Mouse (Mus musculus): ENCODE measurements around the gene Ikbip. TPM values are rescaled to one million over a fixed set of nuclear protein-coding genes. Genes with fewer than 3 reads are reported as not detected.
A peak's percentile ranks its signal among the peaks of the same experiment; 100 is the strongest.

Ikbip gene
- 85.9 TPM for polyA plus RNA-seq (2021)

DNA sequence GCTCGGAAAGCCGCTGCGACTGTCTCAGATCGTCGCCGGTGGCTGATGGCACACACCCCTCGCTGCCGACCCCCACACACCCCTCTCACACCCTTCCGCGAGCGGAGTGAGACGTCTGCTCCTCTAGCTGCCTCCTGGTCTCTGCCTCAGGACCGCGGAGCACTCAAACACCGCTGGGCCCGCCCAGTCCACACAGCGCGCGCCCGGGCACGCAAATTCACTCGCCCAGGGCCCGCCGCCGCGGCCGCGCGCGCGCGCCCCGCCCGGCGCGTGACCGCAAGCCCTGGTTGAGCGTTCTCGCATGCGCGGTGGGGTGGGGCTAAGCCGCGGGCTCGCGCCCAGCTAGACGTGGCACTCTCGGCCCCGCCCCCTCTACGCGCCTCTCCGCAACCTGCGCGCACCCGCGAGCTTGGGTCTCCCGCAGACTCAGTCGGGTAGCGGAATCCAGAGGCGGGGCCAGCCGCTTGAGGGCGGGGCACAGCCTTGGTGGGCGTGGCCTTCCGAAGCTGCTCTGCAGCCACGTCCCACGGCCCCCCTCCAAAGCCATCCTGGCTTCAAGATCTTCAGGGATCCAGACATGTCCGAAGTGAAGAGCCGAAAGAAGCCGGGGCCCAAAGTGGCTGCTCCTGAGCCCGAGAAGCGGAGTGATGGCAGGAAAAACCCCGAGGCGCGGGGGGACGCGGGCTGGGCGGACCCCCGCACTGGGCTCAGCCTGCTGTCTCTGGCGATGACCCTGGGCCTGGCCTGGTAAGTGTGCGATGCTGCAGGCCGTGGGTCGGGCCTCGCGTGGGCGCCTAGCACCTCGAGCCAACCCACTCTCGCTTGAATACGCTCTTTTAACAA, at the start of gene Ikbip, which contains the start of gene Apaf1:
Gene Ikbip, plus strand, starts transcription at position 391 of the 843 bp plus-strand sequence.
Gene Apaf1, minus strand, starts transcription at position 221 of the 843 bp plus-strand sequence.
- ChIA-PET POLR2A (interaction anchor here (1.1 to 1.2 kb wide), 2 partner anchors 10 to 71 kb away, joined by 3 read pairs; no protein-coding TSS in a partner anchor), CTCF (interaction anchor here (0.9 to 1.5 kb wide), 4 partner anchors 20 to 161 kb away, joined by 3 read pairs; no protein-coding TSS in a partner anchor)
- peak; percentile 86 for DNase-seq (ENCODE audit: low read depth, low spot score)
- ATAC-seq: peak; percentile 89
- no peak for TF ChIP-seq CTCF (IDR thresholded peaks at IDR 0.05)
- in situ Hi-C loops (cut with MboI; ENCODE audit: low pct_unique_long_range_greater_than_20kb): loop anchor here (5.0 kb wide), 1 partner anchor 60 kb away; no protein-coding TSS in a partner anchor
- H3K27me3 ChIP-seq: no peaks in the 10 kb centered on the region

DNA sequence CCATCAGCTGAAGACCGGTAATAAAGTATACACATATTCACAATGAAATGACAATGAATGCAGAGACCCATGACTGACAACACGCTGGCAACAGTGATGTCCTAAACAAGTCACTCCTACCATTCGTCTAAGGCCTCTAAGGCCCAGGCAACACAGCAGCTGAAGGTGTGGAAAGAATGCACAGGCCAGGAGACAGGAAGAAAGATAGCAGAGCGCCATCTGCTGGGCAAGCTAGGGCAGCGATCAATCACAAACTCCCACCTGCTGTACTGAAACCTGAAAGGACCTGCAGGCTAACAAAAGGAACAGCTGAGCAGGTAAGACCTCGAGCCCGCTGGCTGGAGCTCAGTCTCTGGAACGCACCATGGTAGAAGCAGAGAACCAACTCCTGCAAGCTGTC, 48.8 kb upstream of the Ikbip start:
- TF ChIP-seq CTCF (IDR thresholded peaks at IDR 0.05): peak; percentile 83
- in situ Hi-C loops (cut with MboI; ENCODE audit: low pct_unique_long_range_greater_than_20kb): loop anchor here (5.0 kb wide), 1 partner anchor 172 kb away; no protein-coding TSS in a partner anchor
- DNase-seq (ENCODE audit: low read depth, low spot score): no peak
- no peaks in the 10 kb centered on the region for H3K27me3 ChIP-seq
- peak; percentile 59 for ATAC-seq
- CTCF ChIA-PET: interaction anchor here (1.0 to 8.6 kb wide), 14 partner anchors 11 to 303 kb away, joined by 3 to 134 read pairs (median 4); no protein-coding TSS in a partner anchor
- POLR2A ChIA-PET: no interaction called here

DNA sequence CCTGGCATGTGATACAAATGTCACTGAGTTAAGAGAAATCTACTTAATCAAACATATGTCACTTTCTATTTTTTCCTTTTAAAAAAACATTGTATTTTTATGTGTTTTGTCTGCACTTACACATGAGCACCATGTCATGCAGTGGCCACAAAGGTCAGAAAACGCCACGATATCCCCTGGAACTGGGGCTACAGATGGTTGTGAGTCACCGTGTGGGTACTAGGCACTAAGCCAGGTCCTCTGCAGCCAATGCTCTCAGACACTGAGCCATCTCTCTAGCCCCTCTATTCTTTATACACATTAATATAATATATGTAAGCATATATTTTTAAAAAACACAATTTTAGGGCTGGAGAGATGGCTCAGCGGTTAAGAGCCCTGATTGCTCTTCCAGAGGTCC, 33.0 kb upstream of the Ikbip start:
- TF ChIP-seq CTCF (IDR thresholded peaks at IDR 0.05): no peak
- H3K27me3 ChIP-seq: no peaks in the 10 kb centered on the region
- CTCF ChIA-PET: no interaction called here
- POLR2A ChIA-PET: no interaction called here
- in situ Hi-C loops (cut with MboI; ENCODE audit: low pct_unique_long_range_greater_than_20kb): no loop called here
- DNase-seq (ENCODE audit: low read depth, low spot score): no peak
- no peak for ATAC-seq

DNA sequence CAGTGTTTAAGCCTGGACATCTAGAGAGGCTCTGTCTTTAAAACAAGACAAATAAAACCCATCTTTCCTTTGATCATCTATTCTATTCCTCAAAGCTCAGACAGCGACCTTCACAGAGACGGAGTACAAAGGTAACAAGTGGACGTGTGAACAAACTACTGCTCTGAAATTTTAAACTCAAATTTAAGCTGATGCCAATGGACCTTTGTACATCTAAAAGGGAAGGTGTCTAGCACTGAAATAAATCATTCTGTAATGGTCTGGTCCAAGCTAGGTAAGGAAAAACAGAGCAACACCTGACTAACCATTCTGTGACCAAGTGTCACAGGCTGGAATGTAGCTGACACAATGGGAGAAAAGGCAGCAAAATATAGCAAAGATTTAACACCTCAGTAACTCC, 31.6 kb upstream of the Ikbip start:
- CTCF ChIA-PET: interaction anchor here (1.3 to 2.8 kb wide), 2 partner anchors 10 to 14 kb away, joined by 8 to 9 read pairs; no protein-coding TSS in a partner anchor
- in situ Hi-C loops (cut with MboI; ENCODE audit: low pct_unique_long_range_greater_than_20kb): no loop called here
- POLR2A ChIA-PET: interaction anchor here (0.6 kb wide), 1 partner anchor 96 kb away, joined by 7 read pairs; no protein-coding TSS in a partner anchor

DNA sequence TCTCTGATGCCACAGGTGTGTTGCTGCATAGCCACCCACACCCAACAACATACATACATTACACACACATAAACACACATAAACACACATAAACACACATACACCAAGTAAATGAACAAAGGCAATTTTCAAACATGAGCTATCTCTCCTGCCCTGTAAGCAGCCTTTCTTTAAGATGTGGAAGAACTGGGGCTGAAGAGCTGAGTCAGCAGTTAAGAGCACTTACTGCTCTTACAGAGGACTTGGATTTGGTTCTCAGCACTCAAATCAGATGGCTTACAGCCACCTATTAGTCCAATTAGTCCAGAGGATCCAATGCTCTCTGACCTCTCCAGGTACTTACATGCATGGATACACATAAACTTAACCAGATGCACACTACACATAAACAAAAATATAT, 30.0 kb upstream of the Ikbip start:
- no peaks in the 10 kb centered on the region for H3K27me3 ChIP-seq
- in situ Hi-C loops (cut with MboI; ENCODE audit: low pct_unique_long_range_greater_than_20kb): no loop called here
- TF ChIP-seq CTCF (IDR thresholded peaks at IDR 0.05): no peak
- ChIA-PET POLR2A (no interaction called here), CTCF (interaction anchor here (2.8 kb wide), 1 partner anchor 15 kb away, joined by 8 read pairs; no protein-coding TSS in a partner anchor)
- DNase-seq (ENCODE audit: low read depth, low spot score): no peak
- no peak for ATAC-seq

More for the DNA sequence above, 31.6 kb upstream of the Ikbip start:
- H3K27me3 ChIP-seq: no peaks in the 10 kb centered on the region
- ATAC-seq (no peak), DNase-seq (ENCODE audit: low read depth, low spot score) (no peak)
- no peak for TF ChIP-seq CTCF (IDR thresholded peaks at IDR 0.05)

DNA sequence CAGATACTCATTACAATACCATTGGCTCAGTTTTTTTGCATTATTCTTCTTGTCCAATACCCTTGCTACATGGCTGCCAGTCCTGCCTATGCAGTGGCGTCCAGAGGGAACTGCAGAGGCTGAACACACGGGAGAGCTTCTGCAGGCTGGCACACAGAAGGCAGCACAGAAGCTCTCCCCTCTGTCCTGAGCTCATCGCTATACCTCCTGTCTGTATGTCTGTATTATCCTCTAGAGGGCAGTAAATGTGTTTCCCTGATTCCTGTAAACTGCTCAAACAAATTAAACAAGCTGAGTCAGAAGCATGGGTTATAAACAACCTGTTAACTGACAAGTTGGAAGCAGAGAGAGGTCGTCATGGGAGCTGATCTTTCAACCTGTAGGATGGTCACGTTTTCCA, 22.0 kb upstream of the Ikbip start:
- peak; percentile 54 for TF ChIP-seq CTCF (IDR thresholded peaks at IDR 0.05)
- in situ Hi-C loops (cut with MboI; ENCODE audit: low pct_unique_long_range_greater_than_20kb): no loop called here
- no peaks in the 10 kb centered on the region for H3K27me3 ChIP-seq
- DNase-seq (ENCODE audit: low read depth, low spot score): no peak
- POLR2A ChIA-PET: no interaction called here
- ATAC-seq: peak; percentile 39
- CTCF ChIA-PET: interaction anchor here (0.6 to 1.5 kb wide), 11 partner anchors 8 to 107 kb away, joined by 3 to 9 read pairs (median 3); no protein-coding TSS in a partner anchor

DNA sequence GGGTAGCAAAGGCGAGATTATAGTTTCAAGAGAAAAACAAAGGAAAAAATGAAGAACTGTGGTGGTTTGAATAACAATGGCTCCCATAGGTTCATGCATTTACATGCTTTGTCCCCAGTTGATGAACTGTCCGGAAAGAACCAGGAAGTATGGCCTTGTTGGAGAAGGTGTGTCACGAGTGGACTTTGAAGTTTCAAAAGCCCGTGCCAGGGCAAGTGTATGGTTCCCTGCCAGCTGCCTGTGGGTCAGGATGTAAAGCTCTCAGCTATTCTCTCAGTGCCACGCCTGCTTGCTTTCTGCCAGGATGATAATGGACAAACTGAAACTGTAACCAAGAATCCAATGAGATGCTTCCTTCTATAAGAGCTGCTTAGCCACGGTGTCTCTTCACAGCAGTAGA, 20.4 kb upstream of the Ikbip start:
- POLR2A ChIA-PET: no interaction called here
- in situ Hi-C loops (cut with MboI; ENCODE audit: low pct_unique_long_range_greater_than_20kb): no loop called here
- CTCF ChIA-PET: interaction anchor here (0.8 to 1.4 kb wide), 2 partner anchors 14 to 21 kb away, joined by 3 read pairs; partner anchors contain the start of genes Apaf1 and Ikbip

DNA sequence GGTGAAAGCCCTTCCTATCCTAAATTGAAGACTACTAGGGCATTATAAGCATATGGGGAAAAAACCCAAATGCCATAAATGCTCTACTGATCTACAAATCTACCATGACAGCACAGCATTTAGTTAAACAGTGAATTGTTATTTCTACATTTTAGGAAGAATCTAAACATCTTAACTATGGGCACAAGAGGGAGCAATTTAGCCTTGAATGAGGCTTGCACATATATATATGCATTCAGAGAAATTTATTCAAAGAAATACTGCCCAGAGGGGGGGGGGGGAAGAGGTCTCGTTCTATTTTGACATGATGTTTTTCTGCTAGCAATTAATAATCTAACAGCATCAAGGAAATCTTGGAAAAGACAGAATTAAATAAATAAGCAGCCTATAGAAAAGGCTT, 11.0 kb upstream of the Ikbip start:
- in situ Hi-C loops (cut with MboI; ENCODE audit: low pct_unique_long_range_greater_than_20kb): no loop called here
- POLR2A ChIA-PET: interaction anchor here (0.8 kb wide), 1 partner anchor 66 kb away, joined by 4 read pairs; no protein-coding TSS in a partner anchor
- H3K27me3 ChIP-seq: no peaks in the 10 kb centered on the region
- TF ChIP-seq CTCF (IDR thresholded peaks at IDR 0.05): peak; percentile 8
- CTCF ChIA-PET: interaction anchor here (0.8 to 2.4 kb wide), 7 partner anchors 11 to 199 kb away, joined by 3 to 6 read pairs (median 4); no protein-coding TSS in a partner anchor
- ATAC-seq (no peak), DNase-seq (ENCODE audit: low read depth, low spot score) (no peak)

More for the DNA sequence above, 20.4 kb upstream of the Ikbip start:
- TF ChIP-seq CTCF (IDR thresholded peaks at IDR 0.05): no peak
- ATAC-seq (no peak), DNase-seq (ENCODE audit: low read depth, low spot score) (no peak)
- no peaks in the 10 kb centered on the region for H3K27me3 ChIP-seq

DNA sequence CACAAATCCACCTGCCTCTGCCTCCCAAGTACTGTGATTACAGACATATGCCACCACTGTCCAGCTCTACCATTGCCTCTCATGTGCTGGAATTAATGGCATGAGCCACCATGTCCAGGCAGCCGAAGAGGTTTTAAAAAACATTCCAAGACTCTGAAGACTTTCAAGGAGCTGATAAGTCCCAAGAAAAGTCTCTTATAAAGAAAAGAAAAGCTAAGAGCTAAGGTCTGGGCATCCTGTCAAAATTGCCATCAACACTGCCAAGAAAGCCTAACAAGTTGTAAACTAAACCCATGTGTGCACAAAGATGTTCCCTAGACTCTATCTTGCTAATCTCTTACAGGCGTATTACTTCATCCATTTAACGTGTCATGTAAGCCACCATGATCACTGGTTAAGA, 9.4 kb upstream of the Ikbip start:
- ChIA-PET POLR2A (no interaction called here), CTCF (interaction anchor here (1.0 to 2.4 kb wide), 5 partner anchors 11 to 68 kb away, joined by 3 to 6 read pairs (median 4); no protein-coding TSS in a partner anchor)
- DNase-seq (ENCODE audit: low read depth, low spot score): no peak
- H3K27me3 ChIP-seq: no peaks in the 10 kb centered on the region
- TF ChIP-seq CTCF (IDR thresholded peaks at IDR 0.05): no peak
- in situ Hi-C loops (cut with MboI; ENCODE audit: low pct_unique_long_range_greater_than_20kb): no loop called here
- no peak for ATAC-seq

DNA sequence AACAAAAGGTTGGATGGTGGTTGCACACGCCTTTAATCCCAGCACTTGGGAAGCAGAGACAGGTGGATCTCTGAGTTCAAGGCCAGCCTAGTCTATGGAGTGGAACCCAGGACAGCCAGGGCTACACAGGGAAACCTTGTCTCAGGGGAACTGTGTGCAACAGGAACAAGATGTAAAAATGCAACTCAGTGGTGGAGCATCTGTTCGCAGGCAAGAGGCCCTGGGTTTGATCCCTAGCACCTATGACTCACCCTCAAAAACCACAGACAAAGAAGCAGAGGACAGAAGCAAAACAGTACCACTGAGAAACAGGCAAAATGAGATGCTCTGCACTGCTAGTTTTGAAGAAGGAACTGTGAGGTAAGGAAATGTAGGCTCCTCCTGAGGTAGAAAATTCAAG, 6.1 kb upstream of the Ikbip start:
- H3K27me3 ChIP-seq: no peaks in the 10 kb centered on the region
- ChIA-PET CTCF (no interaction called here), POLR2A (no interaction called here)
- no peak for DNase-seq (ENCODE audit: low read depth, low spot score)
- in situ Hi-C loops (cut with MboI; ENCODE audit: low pct_unique_long_range_greater_than_20kb): loop anchor here (5.0 kb wide), 1 partner anchor 166 kb away; no protein-coding TSS in a partner anchor
- no peak for TF ChIP-seq CTCF (IDR thresholded peaks at IDR 0.05)
- no peak for ATAC-seq

All from Patski (cell line).